Mouse (Mus musculus) forebrain, embryonic 10.5 days (tissue): ENCODE data around the gene Slc38a8. TPM values are rescaled to one million over a fixed set of nuclear protein-coding genes. Genes with fewer than 3 reads are reported as not detected.

Source experiments
- DNase-seq: peaks from one replicate; pipeline ENCODE4 v3.0.0-alpha.2; 2017; ENCODE audit warnings: low spot score; ENCODE audit errors: extremely low spot score
- H3K27ac ChIP-seq: fragments of 300-500 bp; sonication (generic); 2 replicates; pipeline ENCODE4 v1.5.1; 2016; ENCODE audit warnings: mild to moderate bottlenecking
- H3K27me3 ChIP-seq: fragments of 300-500 bp; sonication (generic); 2 replicates; pipeline ENCODE4 v1.6.1; 2016; ENCODE audit warnings: mild to moderate bottlenecking; ENCODE audit not compliant: poor library complexity, severe bottlenecking
- H3K36me3 ChIP-seq: fragments of 300-500 bp; sonication (generic); replicated peaks from 2 replicates; pipeline ENCODE4 v1.6.1; 2016; ENCODE audit warnings: mild to moderate bottlenecking, moderate library complexity
- H3K4me1 ChIP-seq: fragments of 300-500 bp; sonication (generic); 2 replicates; pipeline ENCODE4 v1.6.1; 2016
- H3K4me3 ChIP-seq: fragments of 300-500 bp; sonication (generic); 2 replicates; pipeline ENCODE4 v1.5.1; 2016; ENCODE audit warnings: mild to moderate bottlenecking, moderate library complexity
- H3K9me3 ChIP-seq: fragments of 300-500 bp; sonication (generic); 2 replicates; pipeline ENCODE4 v1.6.1; 2016; ENCODE audit warnings: mild to moderate bottlenecking, moderate library complexity
- WGBS: fragments of 180-500 bp; shearing (Covaris S2); methylation state at CpG from one replicate; pipeline ENCODE4 v1.1.7; 2016; 5-methylcytosine and 5-hydroxymethylcytosine counted together
- polyA plus RNA-seq: library from polyadenylated mRNA; unstranded; fragments of >200 nt; fragmentation: Nextera tagmentation; extraction: Ambion mirVana; gene quantifications from 2 replicates; pipeline ENCODE4 v1.2.1, GENCODE M21; 2016

Slc38a8 gene
- polyA plus RNA-seq, 1 experiment from 2014 or later: 1.0 TPM

DNA sequence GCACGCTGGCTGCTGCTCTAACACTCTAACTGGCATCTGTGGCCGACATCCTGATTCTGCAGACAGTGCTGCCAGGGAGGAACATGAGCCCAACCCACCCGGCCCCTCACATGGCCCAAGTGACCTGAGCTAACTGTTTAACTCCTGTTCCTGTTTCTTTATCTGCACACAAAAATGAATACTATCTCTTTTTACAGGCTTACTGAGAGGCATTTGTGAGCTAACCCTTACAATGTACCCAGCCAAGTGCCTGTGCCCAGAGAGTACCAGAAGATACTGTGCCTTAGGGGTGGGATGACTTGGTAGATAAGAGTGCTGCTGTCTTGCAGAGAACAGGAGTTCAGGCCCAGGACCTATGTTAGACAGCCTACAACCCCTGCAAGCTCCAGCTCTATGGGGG is 13.4 kb upstream of the Slc38a8 start:
- Histone ChIP-seq H3K4me1 (peaks cover 14% of the 10 kb centered on the region), H3K9me3 (no peaks in the 10 kb centered on the region), H3K4me3 (no peak overlapping the region), H3K36me3 (peaks cover 100% of the 10 kb centered on the region), H3K27ac (no peak overlapping the region), H3K27me3 (no peaks in the 10 kb centered on the region)
- no peak for DNase-seq
- WGBS: 93% methylated on average over 3 of the region's 3 CpGs

DNA sequence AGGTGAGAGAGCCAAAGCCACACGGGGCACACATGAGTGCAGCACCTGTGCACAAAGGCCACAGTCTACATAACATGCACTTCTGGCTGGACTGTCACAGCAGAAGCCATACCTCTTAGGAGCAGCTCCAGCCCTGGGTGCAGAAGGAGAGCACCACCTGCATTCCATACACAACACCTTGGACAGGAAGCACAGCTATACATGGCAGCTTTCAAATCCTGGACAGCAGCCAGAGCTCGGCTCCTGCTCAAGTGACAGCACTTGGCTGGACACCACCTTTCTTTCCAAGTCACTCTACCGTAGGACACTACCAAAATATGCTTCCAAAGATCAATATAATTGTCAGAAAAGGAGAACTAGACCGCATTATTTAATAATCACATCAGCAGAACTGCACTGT is 11.9 kb upstream of the Slc38a8 start:
- WGBS: 96% methylated on average over 4 of the region's 4 CpGs
- H3K9me3 ChIP-seq: no peaks in the 10 kb centered on the region
- H3K36me3 ChIP-seq: peaks cover 100% of the 10 kb centered on the region

DNA sequence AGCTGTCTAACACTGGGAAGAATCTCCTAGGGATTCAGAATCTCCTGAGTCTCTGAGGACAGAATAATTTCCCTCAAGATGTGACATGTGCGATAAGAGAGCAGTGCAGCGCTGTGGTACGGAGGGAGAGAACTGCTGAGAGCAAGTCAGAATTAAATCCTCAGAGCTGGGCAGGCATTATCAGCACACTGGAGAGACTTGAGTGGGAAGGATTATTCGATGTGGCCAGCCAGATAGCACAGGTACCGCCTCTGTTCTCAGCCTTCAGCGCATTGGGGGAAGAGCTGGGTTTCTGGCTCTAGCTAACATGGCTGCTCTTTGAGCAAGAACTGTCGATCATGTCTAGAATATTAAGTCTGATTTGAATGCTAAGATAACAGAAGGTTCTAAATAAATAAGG is 10.2 kb upstream of the Slc38a8 start:
- no peak overlapping the region for H3K27ac ChIP-seq
- 94% methylated on average over 7 of the region's 7 CpGs for WGBS
- peaks cover under 1% of the 10 kb centered on the region; the same call in 1 of the 2 replicates for H3K27me3 ChIP-seq
- H3K4me1 ChIP-seq: peaks cover 14% of the 10 kb centered on the region
- peaks cover 98% of the 10 kb centered on the region for H3K36me3 ChIP-seq
- no peak for DNase-seq
- no peaks in the 10 kb centered on the region for H3K9me3 ChIP-seq
- H3K4me3 ChIP-seq: no peak overlapping the region

More for the DNA sequence above, 11.9 kb upstream of the Slc38a8 start:
- H3K4me1 ChIP-seq: peaks cover 14% of the 10 kb centered on the region
- no peak overlapping the region for H3K27ac ChIP-seq
- H3K4me3 ChIP-seq: no peak overlapping the region
- no peak for DNase-seq
- H3K27me3 ChIP-seq: no peaks in the 10 kb centered on the region

- WGBS: 91% methylated on average over 9 of the region's 9 CpGs
- H3K36me3 ChIP-seq: peaks cover 98% of the 10 kb centered on the region
Observed at GRCm38 (mm10) chr8:119510471-119510870, 9.0 kb upstream of the Slc38a8 start.

GRCm38 (mm10) chr8:119506106-119506505 is 4.6 kb upstream of the Slc38a8 start:
- Histone ChIP-seq H3K36me3 (peaks cover 56% of the 10 kb centered on the region), H3K27me3 (peaks cover 54% of the 10 kb centered on the region), H3K27ac (peak overlapping the region; percentile 63; the same call in 1 of the 2 replicates), H3K4me1 (peaks cover 50% of the 10 kb centered on the region), H3K9me3 (no peaks in the 10 kb centered on the region), H3K4me3 (no peak overlapping the region)
- WGBS: 81% methylated on average over 8 of the region's 8 CpGs
- no peak for DNase-seq

More at GRCm38 (mm10) chr8:119510471-119510870, 9.0 kb upstream of the Slc38a8 start:
- DNase-seq: no peak
- peaks cover 13% of the 10 kb centered on the region; the same call in 1 of the 2 replicates for H3K27me3 ChIP-seq
- H3K9me3 ChIP-seq: no peaks in the 10 kb centered on the region
- H3K27ac ChIP-seq: no peak overlapping the region
- H3K4me1 ChIP-seq: peaks cover 9% of the 10 kb centered on the region
- no peak overlapping the region for H3K4me3 ChIP-seq

- WGBS: 23% methylated on average over 9 of the region's 9 CpGs
- Histone ChIP-seq H3K4me1 (peaks cover 56% of the 10 kb centered on the region), H3K36me3 (peaks cover 49% of the 10 kb centered on the region), H3K9me3 (no peaks in the 10 kb centered on the region), H3K4me3 (no peak overlapping the region), H3K27ac (peak overlapping the region; percentile 63; the same call in 1 of the 2 replicates), H3K27me3 (peaks cover 61% of the 10 kb centered on the region)
- DNase-seq: no peak
Observed at GRCm38 (mm10) chr8:119505488-119505887, 4.0 kb upstream of the Slc38a8 start.

DNA sequence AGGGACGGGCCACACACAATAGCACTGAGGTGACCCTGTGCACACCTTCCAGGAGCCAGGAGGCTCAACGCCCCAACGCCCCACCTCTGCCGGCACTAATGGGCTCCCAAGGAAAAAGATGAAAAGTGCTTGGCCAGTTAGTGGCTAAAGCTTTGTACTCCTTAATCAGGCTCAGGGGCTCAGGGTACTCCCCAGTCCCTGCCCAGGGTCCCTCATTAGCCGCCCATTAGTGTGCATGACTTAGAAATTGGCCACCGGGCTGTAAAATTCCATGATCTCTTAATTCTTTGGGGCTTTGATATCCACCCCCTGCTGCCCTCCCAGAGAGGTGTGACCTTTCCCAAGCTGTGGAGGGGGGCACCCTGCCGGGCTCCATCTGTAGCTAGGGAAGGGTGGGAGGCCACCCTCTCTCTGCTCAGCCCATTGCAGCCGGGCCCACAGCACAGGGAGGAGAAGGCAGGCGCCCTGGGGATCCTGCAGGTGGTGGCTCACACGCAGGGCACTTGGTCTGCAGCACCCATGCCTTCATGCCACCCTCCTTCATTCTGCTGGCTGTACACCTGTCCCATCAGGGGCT is 1.8 kb upstream of the Slc38a8 start:
- 14% methylated on average over 10 of the region's 10 CpGs for WGBS

GRCm38 (mm10) chr8:119502111-119502510 is 613 bp upstream of the Slc38a8 start:
- WGBS: 51% methylated on average over 4 of the region's 4 CpGs
- peaks cover 78% of the 10 kb centered on the region for H3K4me1 ChIP-seq
- DNase-seq: no peak
- H3K4me3 ChIP-seq: no peak overlapping the region
- peak overlapping the region; percentile 69 for H3K27ac ChIP-seq
- H3K36me3 ChIP-seq: peaks cover 16% of the 10 kb centered on the region
- no peaks in the 10 kb centered on the region for H3K9me3 ChIP-seq
- peaks cover 82% of the 10 kb centered on the region for H3K27me3 ChIP-seq

More for the DNA sequence above, 1.8 kb upstream of the Slc38a8 start:
- H3K27me3 ChIP-seq: peaks cover 77% of the 10 kb centered on the region
- peaks cover 27% of the 10 kb centered on the region for H3K36me3 ChIP-seq
- peak; percentile 52 for DNase-seq
- H3K9me3 ChIP-seq: no peaks in the 10 kb centered on the region
- peak overlapping the region; percentile 73 for H3K27ac ChIP-seq
- H3K4me1 ChIP-seq: peaks cover 67% of the 10 kb centered on the region
- peak overlapping the region; percentile 24; the same call in 1 of the 2 replicates for H3K4me3 ChIP-seq

GRCm38 (mm10) chr8:119499836-119500235 is 1.7 kb downstream of the Slc38a8 start:
- 88% methylated on average over 2 of the region's 2 CpGs for WGBS
- H3K4me1 ChIP-seq: peaks cover 70% of the 10 kb centered on the region

DNA sequence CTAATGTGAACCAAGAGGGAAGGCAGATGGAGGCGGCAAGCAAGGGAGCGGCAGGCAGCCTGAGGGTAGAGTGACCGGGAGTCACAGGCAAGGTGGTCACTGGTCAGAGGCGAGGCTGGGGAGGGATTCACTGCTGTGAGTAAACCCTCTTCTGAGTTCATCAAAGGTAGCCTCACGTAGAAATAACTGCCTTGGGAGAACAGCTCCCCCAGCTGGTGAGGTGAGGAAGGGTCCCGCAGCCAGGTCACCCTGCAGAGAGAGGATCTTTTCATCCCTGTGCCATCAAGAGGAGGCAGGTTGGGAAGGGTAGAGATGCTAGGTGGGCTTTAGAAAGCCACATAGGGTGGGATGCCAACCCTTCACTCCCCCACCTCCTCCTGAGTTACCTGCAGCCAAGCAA is 4.7 kb downstream of the Slc38a8 start:
- Histone ChIP-seq H3K27me3 (peaks cover 76% of the 10 kb centered on the region), H3K9me3 (no peaks in the 10 kb centered on the region), H3K27ac (no peak overlapping the region), H3K36me3 (no peaks in the 10 kb centered on the region), H3K4me3 (no peak overlapping the region), H3K4me1 (peaks cover 44% of the 10 kb centered on the region)
- WGBS: 36% methylated on average over 6 of the region's 6 CpGs
- DNase-seq: no peak

More at GRCm38 (mm10) chr8:119499836-119500235, 1.7 kb downstream of the Slc38a8 start:
- no peaks in the 10 kb centered on the region for H3K36me3 ChIP-seq
- H3K27ac ChIP-seq: no peak overlapping the region
- peaks cover 76% of the 10 kb centered on the region for H3K27me3 ChIP-seq
- no peak for DNase-seq
- no peaks in the 10 kb centered on the region for H3K9me3 ChIP-seq
- H3K4me3 ChIP-seq: no peak overlapping the region

DNA sequence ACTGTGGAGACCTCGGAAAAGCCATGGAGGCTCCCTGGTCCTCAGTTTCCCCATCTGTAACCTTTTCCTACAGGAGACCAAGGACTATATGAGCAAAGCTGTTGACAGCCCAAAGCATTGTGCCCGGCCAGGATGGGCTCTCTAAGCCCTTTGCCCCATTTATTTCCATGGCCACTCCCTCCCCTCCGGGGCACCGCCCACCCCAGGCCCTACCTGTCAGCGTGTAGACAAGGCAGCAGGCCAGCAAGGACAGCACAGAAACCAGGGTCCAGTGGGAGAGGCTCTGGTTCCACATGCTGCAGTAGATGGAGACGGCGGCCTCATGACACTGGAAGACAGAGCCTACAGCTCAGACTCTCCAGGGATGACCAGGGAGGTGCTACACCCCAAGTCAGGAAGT is 14.4 kb downstream of the Slc38a8 start:
- WGBS: 83% methylated on average over 7 of the region's 7 CpGs
- H3K27ac ChIP-seq: no peak overlapping the region

GRCm38 (mm10) chr8:119484145-119484896 is 17.2 kb downstream of the Slc38a8 start:
- no peak for DNase-seq
- Histone ChIP-seq H3K4me3 (no peak overlapping the region), H3K27ac (no peak overlapping the region), H3K27me3 (peaks cover 4% of the 10 kb centered on the region; the same call in 1 of the 2 replicates), H3K9me3 (no peaks in the 10 kb centered on the region), H3K4me1 (no peaks in the 10 kb centered on the region), H3K36me3 (no peaks in the 10 kb centered on the region)
- WGBS: 89% methylated on average over 11 of the region's 11 CpGs

More for the DNA sequence above, 14.4 kb downstream of the Slc38a8 start:
- no peaks in the 10 kb centered on the region for H3K36me3 ChIP-seq
- H3K27me3 ChIP-seq: peaks cover 30% of the 10 kb centered on the region
- peaks cover 20% of the 10 kb centered on the region for H3K4me1 ChIP-seq
- no peak overlapping the region for H3K4me3 ChIP-seq
- no peaks in the 10 kb centered on the region for H3K9me3 ChIP-seq
- no peak for DNase-seq

GRCm38 (mm10) chr8:119478684-119479083 is 22.8 kb downstream of the Slc38a8 start:
- Histone ChIP-seq H3K27me3 (0 out of 2 replicates have a peak, but pooled peaks cover 3% of the 10 kb centered on the region), H3K9me3 (no peaks in the 10 kb centered on the region), H3K36me3 (no peaks in the 10 kb centered on the region), H3K27ac (no peak overlapping the region), H3K4me3 (no peak overlapping the region), H3K4me1 (peaks cover 6% of the 10 kb centered on the region)
- DNase-seq: no peak
- 36% methylated on average over 5 of the region's 5 CpGs for WGBS
